Mouse (Mus musculus): ENCODE measurements around the gene Gm10392. TPM values are rescaled to one million over a fixed set of nuclear protein-coding genes. Genes with fewer than 3 reads are reported as not detected.

Gm10392 gene
- polyA plus RNA-seq, 1 experiment, result not detected

GRCm38 (mm10) chr11:77495507-77495906, 23.5 kb downstream of the Gm10392 start:
- peaks cover 48% of the 10 kb centered on the region for H3K4me1 ChIP-seq (ENCODE audit: control insufficient read depth, insufficient read depth, low read length)
- H3K4me3 ChIP-seq (ENCODE audit: control insufficient read depth, low read depth, low read length), result no peak overlapping the region
- no peak overlapping the region for H3K27ac ChIP-seq (ENCODE audit: control insufficient read depth, insufficient read depth, low read depth, low read length)
- H3K27me3 ChIP-seq (ENCODE audit: control insufficient read depth, insufficient read depth, low read length), result no peaks in the 10 kb centered on the region
- H3K36me3 ChIP-seq (ENCODE audit: control insufficient read depth, insufficient read depth, low read length), result peaks cover 1% of the 10 kb centered on the region
- TF ChIP-seq POLR2A (IDR thresholded peaks at IDR 0.05; ENCODE audit: control insufficient read depth, low read depth, low read length), result no peak
- no peak for TF ChIP-seq CTCF (IDR thresholded peaks at IDR 0.05; ENCODE audit: control insufficient read depth, insufficient read depth, insufficient replicate concordance, low read depth, low read length)

- Histone ChIP-seq H3K4me1 (ENCODE audit: control insufficient read depth, insufficient read depth, low read length) (peaks cover 51% of the 10 kb centered on the region), H3K27me3 (ENCODE audit: control insufficient read depth, insufficient read depth, low read length) (peaks cover 2% of the 10 kb centered on the region; the same call in 1 of the 2 replicates), H3K36me3 (ENCODE audit: control insufficient read depth, insufficient read depth, low read length) (peaks cover 1% of the 10 kb centered on the region), H3K27ac (ENCODE audit: control insufficient read depth, insufficient read depth, low read depth, low read length) (no peak overlapping the region), H3K4me3 (ENCODE audit: control insufficient read depth, low read depth, low read length) (peak overlapping the region; percentile 97; the same call in 1 of the 2 replicates)
- TF ChIP-seq CTCF (IDR thresholded peaks at IDR 0.05; ENCODE audit: control insufficient read depth, insufficient read depth, insufficient replicate concordance, low read depth, low read length) (no peak), POLR2A (IDR thresholded peaks at IDR 0.05; ENCODE audit: control insufficient read depth, low read depth, low read length) (no peak)
Observed at GRCm38 (mm10) chr11:77494782-77495181, 24.2 kb downstream of the Gm10392 start.

GRCm38 (mm10) chr11:77494344-77494676, 24.7 kb downstream of the Gm10392 start:
- no peak for TF ChIP-seq POLR2A (IDR thresholded peaks at IDR 0.05; ENCODE audit: control insufficient read depth, low read depth, low read length)
- no peak for TF ChIP-seq CTCF (IDR thresholded peaks at IDR 0.05; ENCODE audit: control insufficient read depth, insufficient read depth, insufficient replicate concordance, low read depth, low read length)
- peaks cover 1% of the 10 kb centered on the region for H3K36me3 ChIP-seq (ENCODE audit: control insufficient read depth, insufficient read depth, low read length)
- H3K27me3 ChIP-seq (ENCODE audit: control insufficient read depth, insufficient read depth, low read length), result peaks cover 3% of the 10 kb centered on the region; the same call in 1 of the 2 replicates
- H3K4me3 ChIP-seq (ENCODE audit: control insufficient read depth, low read depth, low read length), result peak overlapping the region; percentile 97
- peaks cover 52% of the 10 kb centered on the region for H3K4me1 ChIP-seq (ENCODE audit: control insufficient read depth, insufficient read depth, low read length)
- peak overlapping the region; percentile 87 for H3K27ac ChIP-seq (ENCODE audit: control insufficient read depth, insufficient read depth, low read depth, low read length)

DNA sequence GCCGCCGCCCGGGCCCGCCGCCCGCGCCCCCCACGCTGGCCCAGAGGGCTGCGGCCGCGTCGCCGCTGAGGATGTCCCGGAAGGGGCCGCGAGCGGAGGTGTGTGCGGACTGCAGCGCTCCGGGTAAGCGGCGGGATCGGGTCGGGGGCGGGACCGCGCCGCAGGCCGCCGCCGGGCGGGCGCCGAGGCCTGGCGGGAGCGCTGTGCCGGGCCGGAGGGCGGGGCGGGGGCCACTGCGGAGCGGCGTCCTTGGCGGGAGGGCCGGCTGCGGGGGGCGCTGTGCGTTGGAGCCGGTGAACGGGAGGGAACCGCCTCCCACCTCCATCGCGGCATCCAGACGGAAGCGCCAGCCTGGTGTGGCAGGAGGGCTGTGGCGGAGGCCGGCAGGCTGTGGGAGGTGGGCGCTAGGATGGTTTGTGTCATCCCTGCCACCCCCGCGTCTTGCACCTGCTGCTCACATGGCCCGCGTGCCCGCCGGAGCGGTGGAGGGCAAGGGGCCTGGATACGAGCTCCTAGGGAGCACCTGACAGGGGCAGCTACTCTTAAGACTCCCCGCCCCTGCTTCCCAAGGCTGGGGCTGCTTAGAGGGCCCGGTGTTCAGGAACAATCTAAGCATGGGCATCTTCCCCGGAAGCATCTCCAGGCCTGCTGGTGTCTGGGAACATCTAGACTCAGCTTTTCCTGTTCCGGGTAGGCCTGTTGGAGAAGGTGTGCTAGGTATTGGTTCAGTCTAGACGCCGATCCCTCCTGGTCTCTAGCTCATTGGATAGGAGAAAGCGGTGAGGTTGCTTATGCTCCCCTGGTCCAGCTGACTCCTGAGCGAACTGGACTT, 25.3 kb downstream of the Gm10392 start, which contains the start of gene Git1:
Gene Git1 (plus strand): TSS at position 51 of the 832 bp plus-strand sequence.
- peaks cover 3% of the 10 kb centered on the region; the same call in 1 of the 2 replicates for H3K27me3 ChIP-seq (ENCODE audit: control insufficient read depth, insufficient read depth, low read length)
- H3K4me1 ChIP-seq (ENCODE audit: control insufficient read depth, insufficient read depth, low read length), result peaks cover 56% of the 10 kb centered on the region
- TF ChIP-seq CTCF (IDR thresholded peaks at IDR 0.05; ENCODE audit: control insufficient read depth, insufficient read depth, insufficient replicate concordance, low read depth, low read length) (no peak), POLR2A (IDR thresholded peaks at IDR 0.05; ENCODE audit: control insufficient read depth, low read depth, low read length) (no peak)

GRCm38 (mm10) chr11:77492911-77493332, 26.1 kb downstream of the Gm10392 start:
- peaks cover 52% of the 10 kb centered on the region for H3K4me1 ChIP-seq (ENCODE audit: control insufficient read depth, insufficient read depth, low read length)
- no peak for TF ChIP-seq CTCF (IDR thresholded peaks at IDR 0.05; ENCODE audit: control insufficient read depth, insufficient read depth, insufficient replicate concordance, low read depth, low read length)
- peak; percentile 32; the same call in 1 of the 2 replicates for TF ChIP-seq POLR2A (IDR thresholded peaks at IDR 0.05; ENCODE audit: control insufficient read depth, low read depth, low read length)
- peaks cover 3% of the 10 kb centered on the region; the same call in 1 of the 2 replicates for H3K27me3 ChIP-seq (ENCODE audit: control insufficient read depth, insufficient read depth, low read length)
- H3K36me3 ChIP-seq (ENCODE audit: control insufficient read depth, insufficient read depth, low read length), result peaks cover 1% of the 10 kb centered on the region
- H3K27ac ChIP-seq (ENCODE audit: control insufficient read depth, insufficient read depth, low read depth, low read length), result peak overlapping the region; percentile 84
- peak overlapping the region; percentile 93 for H3K4me3 ChIP-seq (ENCODE audit: control insufficient read depth, low read depth, low read length)

More for the DNA sequence above, 25.3 kb downstream of the Gm10392 start, which contains the start of gene Git1:
- H3K36me3 ChIP-seq (ENCODE audit: control insufficient read depth, insufficient read depth, low read length), result peaks cover 1% of the 10 kb centered on the region
- H3K27ac ChIP-seq (ENCODE audit: control insufficient read depth, insufficient read depth, low read depth, low read length), result peak within 1 kb of the TSS; percentile 87
- H3K4me3 ChIP-seq (ENCODE audit: control insufficient read depth, low read depth, low read length), result peak within 1 kb of the TSS; percentile 97

GRCm38 (mm10) chr11:77492311-77492871, 26.6 kb downstream of the Gm10392 start:
- Histone ChIP-seq H3K4me1 (ENCODE audit: control insufficient read depth, insufficient read depth, low read length) (peaks cover 47% of the 10 kb centered on the region), H3K27ac (ENCODE audit: control insufficient read depth, insufficient read depth, low read depth, low read length) (no peak overlapping the region), H3K4me3 (ENCODE audit: control insufficient read depth, low read depth, low read length) (peak overlapping the region; percentile 93), H3K27me3 (ENCODE audit: control insufficient read depth, insufficient read depth, low read length) (peaks cover 3% of the 10 kb centered on the region; the same call in 1 of the 2 replicates), H3K36me3 (ENCODE audit: control insufficient read depth, insufficient read depth, low read length) (peaks cover 1% of the 10 kb centered on the region)
- TF ChIP-seq CTCF (IDR thresholded peaks at IDR 0.05; ENCODE audit: control insufficient read depth, insufficient read depth, insufficient replicate concordance, low read depth, low read length) (no peak), POLR2A (IDR thresholded peaks at IDR 0.05; ENCODE audit: control insufficient read depth, low read depth, low read length) (no peak)
